Mouse (Mus musculus) C2C12 (cell line): ENCODE data around the gene Sgca.

Experiments
- CEBPB ChIP-seq: IDR thresholded peaks from one replicate; pipeline ENCODE4 v1.6.1; 2011; ENCODE audit warnings: low read depth, mild to moderate bottlenecking, control low read depth, moderate library complexity
- CTCF ChIP-seq: IDR thresholded peaks from one replicate; pipeline ENCODE4 v1.5.1; 2011; ENCODE audit not compliant: control insufficient read depth, insufficient read depth, insufficient read length
- FOSL1 ChIP-seq: IDR thresholded peaks from one replicate; pipeline ENCODE4 v1.8.0; 2011; ENCODE audit warnings: mild to moderate bottlenecking, low read length; ENCODE audit not compliant: poor library complexity, insufficient read depth, severe bottlenecking
- MAX ChIP-seq: IDR thresholded peaks from one replicate; pipeline ENCODE4 v1.6.1; 2011; ENCODE audit warnings: mild to moderate bottlenecking, control low read depth
- MYOD1 ChIP-seq: IDR thresholded peaks from one replicate; pipeline ENCODE4 v1.6.1; 2011; ENCODE audit warnings: low read depth; ENCODE audit not compliant: control insufficient read depth, insufficient read length
- MYOG ChIP-seq: IDR thresholded peaks from one replicate; pipeline ENCODE4 v1.6.1; 2011; ENCODE audit not compliant: control insufficient read depth, insufficient read length; ENCODE audit errors: extremely low read depth
- USF1 ChIP-seq: IDR thresholded peaks from one replicate; pipeline ENCODE4 v1.6.1; 2011; ENCODE audit warnings: low read depth, mild to moderate bottlenecking, control low read depth, moderate library complexity

GRCm38 (mm10) chr11:94917717-94918116, 58.4 kb downstream of the Sgca start:
- no peak for TF ChIP-seq USF1
- TF ChIP-seq CTCF: no peak
- no peak for TF ChIP-seq MAX
- TF ChIP-seq MYOD1: no peak
- TF ChIP-seq MYOG: no peak
- no peak for TF ChIP-seq CEBPB
- no peak for TF ChIP-seq FOSL1
